Mouse (Mus musculus) thymus, adult 18-20 months (tissue): Measurements from ENCODE around the gene Actn2.

Experiments used
- DNase-seq, 2 experiments: peaks; one replicate each; pipeline ENCODE4 v3.0.0; 2022; ENCODE audit warnings: mixed read lengths in 2 of 2

The Actn2 gene

GRCm38 (mm10) chr13:12255911-12256705 lies 84.5 kb downstream of the Actn2 start:
- no peak for DNase-seq

- no peak for DNase-seq
Observed at GRCm38 (mm10) chr13:12250496-12250895, 90.1 kb downstream of the Actn2 start.

GRCm38 (mm10) chr13:12249195-12249898 lies 91.2 kb downstream of the Actn2 start:
- no peak for DNase-seq

- DNase-seq, result no peak
Observed at GRCm38 (mm10) chr13:12245938-12246337, 94.6 kb downstream of the Actn2 start.

- DNase-seq, result no peak
Observed at GRCm38 (mm10) chr13:12243991-12244390, 96.6 kb downstream of the Actn2 start.

- DNase-seq, result no peak
Observed at GRCm38 (mm10) chr13:12232141-12232540, 108.4 kb downstream of the Actn2 start.

- no peak for DNase-seq
Observed at GRCm38 (mm10) chr13:12228248-12228647, 112.3 kb downstream of the Actn2 start.

- DNase-seq, result no peak
Observed at GRCm38 (mm10) chr13:12227606-12228005, 113.0 kb downstream of the Actn2 start.
